Mouse (Mus musculus) Patski (cell line): ENCODE results near the gene Tmem273. TPM values are rescaled to one million over a fixed set of nuclear protein-coding genes. Genes with fewer than 3 reads are reported as not detected.

Source experiments
- ATAC-seq: fragments of 100-300 bp; one replicate; pipeline ENCODE4 v1.8.0; 2021
- CTCF ChIA-PET: fragments of 350-600 bp; sonication (Branson Sonifier 250); formaldehyde crosslinking; loops from one replicate; lab custom pipeline; 2022; ENCODE audit warnings: inconsistent platforms; lab: Charles Lee
- POLR2A ChIA-PET: fragments of 350-600 bp; sonication (Branson Sonifier 250); formaldehyde crosslinking; loops from one replicate; lab custom pipeline; 2022; ENCODE audit warnings: antibody characterized with exemption, inconsistent platforms; lab: Charles Lee
- DNase-seq: peaks from one replicate; pipeline ENCODE4 v3.0.0-alpha.2; 2011; ENCODE audit warnings: low read depth, low spot score
- H3K27me3 ChIP-seq: fragments of 371-371 bp; one replicate; pipeline ENCODE4 v1.5.1; 2021
- CTCF ChIP-seq: fragments of 100-300 bp; IDR thresholded peaks from one replicate; pipeline ENCODE4 v1.5.1; 2021
- in situ Hi-C: fragments of 300-500 bp; cut with MboI; formaldehyde crosslinking; loops from 3 replicates; pipeline ENCODE4 v1.11.1; 2018; ENCODE audit warnings: low pct_unique_long_range_greater_than_20kb, mixed read lengths
- polyA plus RNA-seq: library from polyadenylated mRNA; unstranded; gene quantifications from one replicate; pipeline ENCODE4 v1.2.3, GENCODE M21; 2021

Gene Tmem273
- not detected for polyA plus RNA-seq

GRCm38 (mm10) chr14:32785556-32786130 is at the start of gene Tmem273:
Gene Tmem273, plus strand, starts transcription at chr14:32785963.
- ATAC-seq (no peak), DNase-seq (no peak)
- no peak for TF ChIP-seq CTCF
- in situ Hi-C loops: no loop called here
- ChIA-PET CTCF (no interaction called here), POLR2A (no interaction called here)
- peaks cover 16% of the 10 kb centered on the region for H3K27me3 ChIP-seq

- in situ Hi-C loops: no loop called here
- no peak for ATAC-seq
- CTCF ChIA-PET: no interaction called here
- H3K27me3 ChIP-seq: peaks cover 14% of the 10 kb centered on the region
- DNase-seq: no peak
- POLR2A ChIA-PET: no interaction called here
- TF ChIP-seq CTCF: no peak
Measured at GRCm38 (mm10) chr14:32736561-32736960, 49.2 kb upstream of the Tmem273 start.

GRCm38 (mm10) chr14:32738586-32738985 is 47.2 kb upstream of the Tmem273 start:
- ATAC-seq (no peak), DNase-seq (no peak)
- POLR2A ChIA-PET: no interaction called here
- in situ Hi-C loops: no loop called here
- CTCF ChIA-PET: no interaction called here
- H3K27me3 ChIP-seq: peaks cover 14% of the 10 kb centered on the region
- TF ChIP-seq CTCF: no peak

GRCm38 (mm10) chr14:32748519-32748918 is 37.2 kb upstream of the Tmem273 start:
- no peak for TF ChIP-seq CTCF
- POLR2A ChIA-PET: no interaction called here
- H3K27me3 ChIP-seq: peaks cover 29% of the 10 kb centered on the region
- ATAC-seq (no peak), DNase-seq (no peak)
- in situ Hi-C loops: no loop called here
- CTCF ChIA-PET: no interaction called here

GRCm38 (mm10) chr14:32750727-32751126 is 35.0 kb upstream of the Tmem273 start:
- POLR2A ChIA-PET: no interaction called here
- DNase-seq: no peak
- CTCF ChIA-PET: no interaction called here
- H3K27me3 ChIP-seq: peaks cover 35% of the 10 kb centered on the region
- TF ChIP-seq CTCF: no peak
- in situ Hi-C loops: no loop called here
- ATAC-seq: no peak

GRCm38 (mm10) chr14:32754286-32754685 is 31.5 kb upstream of the Tmem273 start:
- no peak for DNase-seq
- TF ChIP-seq CTCF: no peak
- no peak for ATAC-seq
- ChIA-PET CTCF (no interaction called here), POLR2A (interaction anchor here (0.6 kb wide), 1 partner anchor 88 kb away, joined by 4 read pairs; no protein-coding TSS in a partner anchor)
- peaks cover 28% of the 10 kb centered on the region for H3K27me3 ChIP-seq
- in situ Hi-C loops: no loop called here

- POLR2A ChIA-PET: no interaction called here
- ATAC-seq (no peak), DNase-seq (no peak)
- CTCF ChIA-PET: no interaction called here
- TF ChIP-seq CTCF: no peak
- in situ Hi-C loops: no loop called here
- peaks cover 10% of the 10 kb centered on the region for H3K27me3 ChIP-seq
Measured at GRCm38 (mm10) chr14:32762177-32762576, 23.6 kb upstream of the Tmem273 start.

GRCm38 (mm10) chr14:32770563-32770962 is 15.2 kb upstream of the Tmem273 start:
- DNase-seq (no peak), ATAC-seq (no peak)
- peaks cover 26% of the 10 kb centered on the region for H3K27me3 ChIP-seq
- no peak for TF ChIP-seq CTCF
- ChIA-PET CTCF (interaction anchor here (0.8 kb wide), 1 partner anchor 11 kb away, joined by 3 read pairs; no protein-coding TSS in a partner anchor), POLR2A (no interaction called here)
- in situ Hi-C loops: no loop called here

GRCm38 (mm10) chr14:32772085-32772484 is 13.7 kb upstream of the Tmem273 start:
- in situ Hi-C loops: no loop called here
- TF ChIP-seq CTCF: no peak
- H3K27me3 ChIP-seq: peaks cover 26% of the 10 kb centered on the region
- POLR2A ChIA-PET: no interaction called here
- DNase-seq (no peak), ATAC-seq (no peak)
- CTCF ChIA-PET: no interaction called here

GRCm38 (mm10) chr14:32772791-32773190 is 13.0 kb upstream of the Tmem273 start:
- ATAC-seq (no peak), DNase-seq (no peak)
- peaks cover 26% of the 10 kb centered on the region for H3K27me3 ChIP-seq
- in situ Hi-C loops: no loop called here
- ChIA-PET CTCF (no interaction called here), POLR2A (no interaction called here)
- no peak for TF ChIP-seq CTCF

GRCm38 (mm10) chr14:32773456-32773855 is 12.3 kb upstream of the Tmem273 start:
- CTCF ChIA-PET: no interaction called here
- DNase-seq: no peak
- ATAC-seq: no peak
- in situ Hi-C loops: no loop called here
- no peak for TF ChIP-seq CTCF
- peaks cover 26% of the 10 kb centered on the region for H3K27me3 ChIP-seq
- POLR2A ChIA-PET: no interaction called here

GRCm38 (mm10) chr14:32776077-32776476 is 9.7 kb upstream of the Tmem273 start:
- no peak for DNase-seq
- no peak for ATAC-seq
- H3K27me3 ChIP-seq: peaks cover 22% of the 10 kb centered on the region
- CTCF ChIA-PET: no interaction called here
- POLR2A ChIA-PET: no interaction called here
- TF ChIP-seq CTCF: no peak
- in situ Hi-C loops: no loop called here
